Mouse (Mus musculus) neural tube, embryonic 15.5 days (tissue): ENCODE measurements around the gene Samd13. TPM values are rescaled to one million over a fixed set of nuclear protein-coding genes. Genes with fewer than 3 reads are reported as not detected.
A peak's percentile ranks its signal among the peaks of the same experiment; 100 is the strongest.

Experiments
- ATAC-seq: fragments of 200-750 bp; cut with Nextera tagmentation; 2 replicates; pipeline ENCODE4 v1.8.0; 2017; ENCODE audit warnings: mild to moderate bottlenecking, moderate TSS enrichment, moderate library complexity; ENCODE audit not compliant: low FRiP score
- H3K27ac ChIP-seq: fragments of 300-500 bp; sonication (generic); replicated peaks from 2 replicates; pipeline ENCODE4 v1.5.1; 2015; ENCODE audit warnings: mild to moderate bottlenecking, inconsistent platforms
- H3K27me3 ChIP-seq: fragments of 300-500 bp; sonication (generic); replicated peaks from 2 replicates; pipeline ENCODE4 v1.6.1; 2015; ENCODE audit warnings: inconsistent platforms
- H3K36me3 ChIP-seq: fragments of 300-500 bp; sonication (generic); 2 replicates; pipeline ENCODE4 v1.6.1; 2015; ENCODE audit warnings: inconsistent platforms
- H3K4me1 ChIP-seq: fragments of 300-500 bp; sonication (generic); 2 replicates; pipeline ENCODE4 v1.6.1; 2015; ENCODE audit warnings: inconsistent platforms
- H3K4me2 ChIP-seq: fragments of 300-500 bp; sonication (generic); 2 replicates; pipeline ENCODE4 v1.6.1; 2015; ENCODE audit warnings: inconsistent platforms, mild to moderate bottlenecking, moderate library complexity
- H3K4me3 ChIP-seq: fragments of 300-500 bp; sonication (generic); replicated peaks from 2 replicates; pipeline ENCODE4 v1.5.1; 2015; ENCODE audit warnings: mild to moderate bottlenecking, inconsistent platforms
- H3K9ac ChIP-seq: fragments of 300-500 bp; sonication (generic); replicated peaks from 2 replicates; pipeline ENCODE4 v1.6.1; 2015; ENCODE audit warnings: mild to moderate bottlenecking, inconsistent platforms
- H3K9me3 ChIP-seq: fragments of 300-500 bp; sonication (generic); replicated peaks from 2 replicates; pipeline ENCODE4 v1.6.1; 2016; ENCODE audit warnings: inconsistent platforms
- WGBS: fragments of 180-500 bp; shearing (Covaris S2); methylation state at CpG from one replicate; pipeline ENCODE4 v1.1.7; 2015; ENCODE audit warnings: mixed read lengths; 5-methylcytosine and 5-hydroxymethylcytosine counted together
- polyA plus RNA-seq: library from polyadenylated mRNA; unstranded; fragments of >200 nt; fragmentation: Nextera tagmentation; extraction: Ambion mirVana; gene quantifications from 2 replicates; pipeline ENCODE4 v1.2.1, GENCODE M21; 2015

The Samd13 gene
- polyA plus RNA-seq, 1 experiment from 2014 or later: 0.46 TPM

GRCm38 (mm10) chr3:146610322-146610721, 75.1 kb downstream of the Samd13 start:
- Histone ChIP-seq H3K4me1 (peaks cover 10% of the 10 kb centered on the region; the same call in 1 of the 2 replicates), H3K9ac (no peak overlapping the region), H3K27ac (no peak overlapping the region), H3K4me2 (no peak overlapping the region), H3K36me3 (no peaks in the 10 kb centered on the region), H3K9me3 (no peaks in the 10 kb centered on the region), H3K27me3 (no peaks in the 10 kb centered on the region), H3K4me3 (no peak overlapping the region)
- 83% methylated on average over 10 of the region's 10 CpGs for WGBS
- ATAC-seq: no peak

- Histone ChIP-seq H3K4me1 (peaks cover 10% of the 10 kb centered on the region; the same call in 1 of the 2 replicates), H3K36me3 (no peaks in the 10 kb centered on the region), H3K9me3 (no peaks in the 10 kb centered on the region), H3K4me3 (no peak overlapping the region), H3K4me2 (no peak overlapping the region), H3K27me3 (no peaks in the 10 kb centered on the region), H3K27ac (peak overlapping the region; percentile 41; the same call in 1 of the 2 replicates), H3K9ac (no peak overlapping the region)
- peak; percentile 77; the same call in 1 of the 2 replicates for ATAC-seq
- 8% methylated on average over 1 of the region's 1 CpGs for WGBS
These were observed 78.0 kb downstream of the Samd13 start for GRCm38 (mm10) chr3:146607368-146607767.

- Histone ChIP-seq H3K9ac (no peak overlapping the region), H3K27me3 (no peaks in the 10 kb centered on the region), H3K27ac (no peak overlapping the region), H3K9me3 (no peaks in the 10 kb centered on the region), H3K4me2 (no peak overlapping the region), H3K4me3 (no peak overlapping the region), H3K36me3 (no peaks in the 10 kb centered on the region), H3K4me1 (peaks cover 10% of the 10 kb centered on the region; the same call in 1 of the 2 replicates)
- ATAC-seq: no peak
- WGBS: 78% methylated on average over 9 of the region's 9 CpGs
These were observed 80.7 kb downstream of the Samd13 start for GRCm38 (mm10) chr3:146604647-146605046.

- H3K36me3 ChIP-seq: no peaks in the 10 kb centered on the region
- H3K9me3 ChIP-seq: no peaks in the 10 kb centered on the region
- H3K4me3 ChIP-seq: no peak overlapping the region
- H3K9ac ChIP-seq: no peak overlapping the region
- H3K27me3 ChIP-seq: no peaks in the 10 kb centered on the region
- WGBS: 90% methylated on average over 3 of the region's 3 CpGs
- no peak overlapping the region for H3K4me2 ChIP-seq
- no peak for ATAC-seq
- H3K27ac ChIP-seq: no peak overlapping the region
- H3K4me1 ChIP-seq: 0 out of 2 replicates have a peak, but pooled peaks cover 2% of the 10 kb centered on the region
These were observed 82.9 kb downstream of the Samd13 start for GRCm38 (mm10) chr3:146602531-146602930.

GRCm38 (mm10) chr3:146601205-146601604, 84.2 kb downstream of the Samd13 start:
- no peaks in the 10 kb centered on the region for H3K4me1 ChIP-seq
- no peaks in the 10 kb centered on the region for H3K9me3 ChIP-seq
- H3K4me2 ChIP-seq: no peak overlapping the region
- WGBS: 90% methylated on average over 2 of the region's 2 CpGs
- H3K9ac ChIP-seq: no peak overlapping the region
- ATAC-seq: no peak
- no peak overlapping the region for H3K27ac ChIP-seq
- H3K36me3 ChIP-seq: no peaks in the 10 kb centered on the region
- H3K4me3 ChIP-seq: no peak overlapping the region
- H3K27me3 ChIP-seq: no peaks in the 10 kb centered on the region

GRCm38 (mm10) chr3:146599198-146599900, 86.0 kb downstream of the Samd13 start:
- WGBS: 88% methylated on average over 6 of the region's 6 CpGs
- no peak for ATAC-seq
- H3K4me3 ChIP-seq: no peak overlapping the region
- no peak overlapping the region for H3K27ac ChIP-seq
- no peaks in the 10 kb centered on the region for H3K36me3 ChIP-seq
- no peaks in the 10 kb centered on the region for H3K4me1 ChIP-seq
- H3K9ac ChIP-seq: no peak overlapping the region
- no peaks in the 10 kb centered on the region for H3K27me3 ChIP-seq
- no peaks in the 10 kb centered on the region for H3K9me3 ChIP-seq
- H3K4me2 ChIP-seq: no peak overlapping the region

GRCm38 (mm10) chr3:146598411-146598810, 87.0 kb downstream of the Samd13 start:
- Histone ChIP-seq H3K4me1 (no peaks in the 10 kb centered on the region), H3K9me3 (no peaks in the 10 kb centered on the region), H3K27me3 (no peaks in the 10 kb centered on the region), H3K9ac (no peak overlapping the region), H3K4me2 (no peak overlapping the region), H3K36me3 (no peaks in the 10 kb centered on the region), H3K4me3 (no peak overlapping the region), H3K27ac (no peak overlapping the region)
- 87% methylated on average over 6 of the region's 6 CpGs for WGBS
- no peak for ATAC-seq

GRCm38 (mm10) chr3:146596864-146597263, 88.5 kb downstream of the Samd13 start:
- no peak overlapping the region for H3K4me3 ChIP-seq
- 90% methylated on average over 7 of the region's 7 CpGs for WGBS
- no peaks in the 10 kb centered on the region for H3K4me1 ChIP-seq
- no peaks in the 10 kb centered on the region for H3K36me3 ChIP-seq
- no peak overlapping the region for H3K27ac ChIP-seq
- no peaks in the 10 kb centered on the region for H3K9me3 ChIP-seq
- ATAC-seq: no peak
- no peaks in the 10 kb centered on the region for H3K27me3 ChIP-seq
- H3K9ac ChIP-seq: no peak overlapping the region
- no peak overlapping the region for H3K4me2 ChIP-seq

GRCm38 (mm10) chr3:146596387-146596786, 89.0 kb downstream of the Samd13 start:
- no peak overlapping the region for H3K4me2 ChIP-seq
- no peak overlapping the region for H3K9ac ChIP-seq
- H3K4me3 ChIP-seq: no peak overlapping the region
- H3K4me1 ChIP-seq: no peaks in the 10 kb centered on the region
- WGBS: 92% methylated on average over 8 of the region's 8 CpGs
- H3K36me3 ChIP-seq: no peaks in the 10 kb centered on the region
- no peaks in the 10 kb centered on the region for H3K9me3 ChIP-seq
- no peak overlapping the region for H3K27ac ChIP-seq
- ATAC-seq: no peak
- H3K27me3 ChIP-seq: no peaks in the 10 kb centered on the region

GRCm38 (mm10) chr3:146595440-146595839, 90.0 kb downstream of the Samd13 start:
- H3K4me2 ChIP-seq: no peak overlapping the region
- no peak overlapping the region for H3K4me3 ChIP-seq
- H3K9me3 ChIP-seq: no peaks in the 10 kb centered on the region
- H3K27me3 ChIP-seq: no peaks in the 10 kb centered on the region
- 89% methylated on average over 6 of the region's 6 CpGs for WGBS
- no peaks in the 10 kb centered on the region for H3K36me3 ChIP-seq
- H3K9ac ChIP-seq: no peak overlapping the region
- H3K27ac ChIP-seq: no peak overlapping the region
- H3K4me1 ChIP-seq: no peaks in the 10 kb centered on the region
- ATAC-seq: no peak
